Mouse (Mus musculus) bone marrow, adult 2 months (tissue): ENCODE measurements around the gene Enho.

Source experiments
- CTCF ChIP-seq: fragments of 200-500 bp; IDR thresholded peaks from 2 replicates; pipeline ENCODE4 v1.5.1; 2011; ENCODE audit warnings: low read length, control low read depth; ENCODE audit not compliant: control insufficient read depth, insufficient read depth
- POLR2A ChIP-seq: fragments of 200-500 bp; IDR thresholded peaks from 2 replicates; pipeline ENCODE4 v1.6.1; 2011; ENCODE audit warnings: low read depth, mild to moderate bottlenecking, control low read depth, low read length, borderline replicate concordance; ENCODE audit not compliant: control insufficient read depth

- TF ChIP-seq CTCF (no peak), POLR2A (no peak)
Observed at GRCm38 (mm10) chr4:41679291-41679690, 39.2 kb upstream of the Enho start.
